Comparison of ENCODE assay signal across 31 mouse cellular contexts in the genomic region with DNA sequence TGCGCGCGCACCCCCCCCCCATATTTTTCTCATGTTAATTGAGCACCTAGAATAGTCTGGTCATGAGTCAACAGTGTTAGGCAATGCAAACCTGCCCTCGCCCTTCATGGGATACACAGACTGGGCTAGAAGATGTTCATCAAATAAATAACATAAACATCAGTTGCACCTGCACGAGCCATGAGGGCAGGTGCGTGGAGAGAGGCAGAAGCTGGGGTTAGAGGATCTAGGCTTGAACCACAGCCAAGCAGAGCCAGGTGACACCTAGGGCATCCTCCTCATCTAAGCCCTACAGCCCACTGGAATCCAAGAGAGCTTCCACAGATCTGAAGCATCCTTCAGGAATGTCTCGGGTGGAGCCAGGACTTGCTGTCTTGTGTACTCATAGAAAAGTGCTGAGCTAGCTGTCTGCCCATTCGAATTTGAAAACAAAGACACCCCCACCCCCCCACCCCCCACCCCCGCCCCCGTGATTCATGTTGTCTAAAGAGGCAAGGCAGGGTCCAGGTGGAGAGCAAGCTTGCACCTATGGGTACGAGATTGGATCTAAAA. TPM values are rescaled to one million over a fixed set of nuclear protein-coding genes. Genes with fewer than 3 reads are reported as not detected.
A peak's percentile ranks its signal among the peaks of the same experiment; 100 is the strongest.
DNase-seq lines count a peak whose midpoint lies in the region; ATAC-seq lines count a peak whose summit lies in the region.
"Had no signal": no experiment of that assay in that cellular context is flagged by ENCODE, and none has a peak within 500 bp of the region (broad histone marks: within the 10 kb centered on the region; RNA-seq: fewer than 3 reads in every experiment).

No protein-coding gene starts in this region.

- no peaks in the 10 kb centered on the region for H3K27me3 ChIP-seq in heart, embryonic 13.5 days (replicated peaks)
- H3K27me3 ChIP-seq in heart, embryonic 10.5 days (ENCODE audit: insufficient read depth, poor library complexity, severe bottlenecking): no peaks in the 10 kb centered on the region
- H3K27me3 ChIP-seq: CH12.LX; intestine, embryonic 15.5 days; limb, embryonic 13.5 days; liver, embryonic 12.5 days; megakaryocyte, embryonic 14.5 days; midbrain, embryonic 13.5 days; neural tube, embryonic 13.5 days had no signal

- no peak for ATAC-seq in heart, embryonic 13.5 days (ENCODE audit: extremely low read depth, insufficient number of reproducible peaks, low FRiP score, low TSS enrichment)
- ATAC-seq: forebrain, embryonic 14.5 days; hindbrain, embryonic 16.5 days; intestine, embryonic 15.5 days; liver, embryonic 12.5 days; liver, postnatal 0 days; lung, postnatal 0 days; midbrain, embryonic 13.5 days had no signal

- no peak overlapping the region for H3K4me2 ChIP-seq in heart, embryonic 13.5 days
- H3K4me2 ChIP-seq: intestine, embryonic 15.5 days; limb, embryonic 13.5 days; liver, embryonic 12.5 days; midbrain, embryonic 13.5 days; neural tube, embryonic 13.5 days had no signal

- WGBS in heart, embryonic 13.5 days: 88% methylated on average over 11 of the region's 11 CpGs
- 89% methylated on average over 11 of the region's 11 CpGs for WGBS in heart, embryonic 10.5 days

- no peak for DNase-seq in heart, embryonic 10.5 days (ENCODE audit: low spot score)
- DNase-seq in A20 (ENCODE audit: low read depth, low spot score) (peak; percentile 50), liver (no peak)
- peak; percentile 46 for DNase-seq in thymus, postnatal 0 days (ENCODE audit: low spot score)
- peak; percentile 45 for DNase-seq in thymus, postnatal 4 days
- no peak for DNase-seq in adrenal gland, postnatal 14 days
- DNase-seq: adrenal gland, postnatal 10 days; cerebellum, adult 11 months; cerebellum, adult 9-10 months; cerebellum, postnatal 36 days; gastrocnemius, postnatal 25 days; heart, adult 2 months; heart, postnatal 14 days; kidney, adult 2 months; kidney, postnatal 36 days; liver, postnatal 0 days had no signal

- H3K9ac ChIP-seq in heart, embryonic 13.5 days: no peak overlapping the region
- H3K9ac ChIP-seq: intestine, embryonic 15.5 days; limb, embryonic 13.5 days; liver, embryonic 12.5 days; liver, postnatal 0 days; midbrain, embryonic 13.5 days; neural tube, embryonic 13.5 days had no signal

- H3K4me3 ChIP-seq in heart, embryonic 13.5 days: no peak overlapping the region
- H3K4me3 ChIP-seq in heart, embryonic 10.5 days: no peak overlapping the region
- H3K4me3 ChIP-seq: heart, adult 2 months; intestine, embryonic 15.5 days; layer of hippocampus, adult 2 months; left cerebral cortex, adult 2 months; limb, embryonic 13.5 days; liver, embryonic 12.5 days; megakaryocyte, embryonic 14.5 days; midbrain, embryonic 13.5 days; neural tube, embryonic 13.5 days had no signal

- peak overlapping the region; percentile 84; the same call in 1 of the 2 replicates for H3K27ac ChIP-seq in heart, embryonic 13.5 days (replicated peaks)
- no peak overlapping the region for H3K27ac ChIP-seq in heart, embryonic 10.5 days
- H3K27ac ChIP-seq: heart, adult 2 months; intestine, embryonic 15.5 days; layer of hippocampus, adult 2 months; left cerebral cortex, adult 2 months; liver, embryonic 12.5 days; midbrain, embryonic 13.5 days; neural tube, embryonic 13.5 days had no signal

- no peaks in the 10 kb centered on the region for H3K9me3 ChIP-seq in heart, embryonic 13.5 days
- no peaks in the 10 kb centered on the region for H3K9me3 ChIP-seq in heart, embryonic 10.5 days
- H3K9me3 ChIP-seq: intestine, embryonic 15.5 days; limb, embryonic 13.5 days; liver, embryonic 12.5 days; megakaryocyte, embryonic 14.5 days; midbrain, embryonic 13.5 days; neural tube, embryonic 13.5 days had no signal

- H3K4me1 ChIP-seq in heart, embryonic 13.5 days: peaks cover 61% of the 10 kb centered on the region
- peaks cover 55% of the 10 kb centered on the region for H3K4me1 ChIP-seq in heart, embryonic 10.5 days
- H3K4me1 ChIP-seq: midbrain, embryonic 13.5 days had no signal

- peaks cover 52% of the 10 kb centered on the region for H3K36me3 ChIP-seq in heart, embryonic 13.5 days
- H3K36me3 ChIP-seq in heart, embryonic 10.5 days: peaks cover 56% of the 10 kb centered on the region
- H3K36me3 ChIP-seq: G1E; intestine, embryonic 15.5 days; limb, embryonic 13.5 days; midbrain, embryonic 13.5 days had no signal

RNA-seq across cellular contexts. Expression of gene Rbm44, which starts 47.5 kb away (rescaled TPM):
- polyA plus RNA-seq in heart, embryonic 13.5 days (2015; fragmentation: Nextera tagmentation; extraction: Ambion mirVana): 2.1 and 2.3 TPM in 2 replicates
- 1.3 and 2.9 TPM in 2 replicates for polyA plus RNA-seq in heart, embryonic 10.5 days (2016; fragmentation: Nextera tagmentation; extraction: Ambion mirVana)
- polyA plus RNA-seq in thymus, postnatal 0 days (2015; fragmentation: Nextera tagmentation; extraction: Ambion mirVana): 1.4 and 2.1 TPM in 2 replicates
- not detected in 2 replicates for total RNA-seq in adrenal gland, postnatal 14 days (2021)
- total RNA-seq: gastrocnemius, postnatal 25 days; heart, adult 2 months; layer of hippocampus, adult 2 months; layer of hippocampus, postnatal 14 days; left cerebral cortex, adult 2 months had no signal
- polyA plus RNA-seq: G1E; heart, adult 2 months; kidney, adult 2 months had no signal

Comparison
In these comparisons a context has a peak if more than half of its experiments do, and no peak if none do; other contexts are left out.
1. DNase-seq: peak in A20 (single experiment), thymus, postnatal 0 days (single experiment) and thymus, postnatal 4 days (single experiment); none in heart, embryonic 10.5 days (single experiment), adrenal gland, postnatal 14 days (single experiment) and liver (single experiment).